Mouse (Mus musculus) G1E (cell line): Measurements from ENCODE around the gene Agbl4. TPM values are rescaled to one million over a fixed set of nuclear protein-coding genes. Genes with fewer than 3 reads are reported as not detected.

Experiments used
- ATAC-seq: 2 replicates; pipeline ENCODE4 v1.8.0; 2016; ENCODE audit warnings: mild to moderate bottlenecking; ENCODE audit not compliant: insufficient number of reproducible peaks, poor library complexity, low FRiP score, severe bottlenecking; ENCODE audit errors: extremely low read depth
- DNase-seq: peaks from one replicate; pipeline ENCODE4 v3.0.0; 2012; ENCODE audit warnings: low spot score
- H3K27me3 ChIP-seq: 2 replicates; pipeline ENCODE4 v1.6.1; 2012; ENCODE audit warnings: mild to moderate bottlenecking, low read length, inconsistent platforms; ENCODE audit not compliant: insufficient read depth
- H3K36me3 ChIP-seq: replicated peaks from 2 replicates; pipeline ENCODE3; 2012; ENCODE audit warnings: mild to moderate bottlenecking, inconsistent platforms
- H3K4me1 ChIP-seq: 2 replicates; pipeline ENCODE4 v1.6.1; 2012; ENCODE audit warnings: low read depth, low read length, inconsistent platforms, mixed read lengths; ENCODE audit not compliant: insufficient read depth
- H3K4me3 ChIP-seq: 2 replicates; pipeline ENCODE4 v1.5.1; 2012; ENCODE audit warnings: low read depth, mild to moderate bottlenecking, inconsistent platforms, low read length, moderate library complexity, mixed read lengths
- H3K9me3 ChIP-seq: replicated peaks from 2 replicates; pipeline ENCODE4 v1.6.1; 2012; ENCODE audit warnings: inconsistent platforms
- CTCF ChIP-seq: IDR thresholded peaks from 2 replicates; pipeline ENCODE4 v1.5.1; 2012; ENCODE audit warnings: low read depth, low read length, inconsistent platforms, mixed read lengths
- GATA1 ChIP-seq: IDR thresholded peaks from 2 replicates; pipeline ENCODE4 v1.6.1; 2012; ENCODE audit warnings: borderline replicate concordance, low read length, inconsistent platforms, mixed read lengths
- GATA2 ChIP-seq: IDR thresholded peaks from 2 replicates; pipeline ENCODE4 v1.6.1; 2012; ENCODE audit warnings: low read depth, low read length, inconsistent platforms, borderline replicate concordance
- POLR2AphosphoS5 ChIP-seq: IDR thresholded peaks from 2 replicates; pipeline ENCODE4 v1.6.1; 2012; ENCODE audit warnings: low read depth, low read length, inconsistent platforms; ENCODE audit not compliant: insufficient replicate concordance
- TAL1 ChIP-seq: conservative IDR thresholded peaks from 2 replicates; pipeline ENCODE4 v1.6.1; 2012; ENCODE audit warnings: low read depth, low read length, inconsistent platforms, mixed read lengths
- polyA plus RNA-seq: library from polyadenylated mRNA; stranded (reverse); fragments of >175 nt; gene quantifications from 2 replicates; pipeline ENCODE4 v1.2.3, GENCODE M21; 2012
- total RNA-seq, 2 experiments: library from RNA; stranded (forward) in 1 of 2; stranded (reverse) in 1 of 2; fragments of 200-1000 nt in 1 of 2; fragments of >200 nt in 1 of 2; fragmentation: Nextera tagmentation in 1 of 2; gene quantifications; 2 replicates each; pipeline ENCODE4 v1.2.3; 2014 to 2017

The Agbl4 gene
- total and polyA plus RNA-seq, 3 experiments, result 0.55 TPM; not detected in 2

GRCm38 (mm10) chr4:111510129-111510528 is 1112.7 kb downstream of the Agbl4 start:
- no peaks in the 10 kb centered on the region for H3K36me3 ChIP-seq
- H3K4me1 ChIP-seq, result no peaks in the 10 kb centered on the region
- no peaks in the 10 kb centered on the region for H3K27me3 ChIP-seq
- ATAC-seq (no peak), DNase-seq (no peak)
- TF ChIP-seq POLR2AphosphoS5, result no peak
- TF ChIP-seq CTCF, result no peak
- TF ChIP-seq TAL1, result no peak
- no peak for TF ChIP-seq GATA1
- no peak for TF ChIP-seq GATA2
- H3K9me3 ChIP-seq, result peaks cover 30% of the 10 kb centered on the region
- no peak overlapping the region for H3K4me3 ChIP-seq

- Histone ChIP-seq H3K4me3 (no peak overlapping the region), H3K4me1 (no peaks in the 10 kb centered on the region), H3K27me3 (no peaks in the 10 kb centered on the region), H3K9me3 (peaks cover 34% of the 10 kb centered on the region), H3K36me3 (no peaks in the 10 kb centered on the region)
- DNase-seq, result no peak
- no peak for TF ChIP-seq POLR2AphosphoS5
- TF ChIP-seq CTCF, result no peak
- TF ChIP-seq GATA2, result no peak
- TF ChIP-seq TAL1, result no peak
- TF ChIP-seq GATA1, result no peak
- no peak for ATAC-seq
Measured at GRCm38 (mm10) chr4:111513921-111514320, 1116.5 kb downstream of the Agbl4 start.

GRCm38 (mm10) chr4:111516136-111516535 is 1118.7 kb downstream of the Agbl4 start:
- Histone ChIP-seq H3K4me1 (no peaks in the 10 kb centered on the region), H3K27me3 (no peaks in the 10 kb centered on the region), H3K9me3 (peaks cover 27% of the 10 kb centered on the region), H3K4me3 (no peak overlapping the region), H3K36me3 (no peaks in the 10 kb centered on the region)
- DNase-seq (no peak), ATAC-seq (no peak)
- TF ChIP-seq GATA2, result no peak
- TF ChIP-seq CTCF, result no peak
- no peak for TF ChIP-seq POLR2AphosphoS5
- no peak for TF ChIP-seq GATA1
- TF ChIP-seq TAL1, result no peak

- peaks cover 23% of the 10 kb centered on the region for H3K9me3 ChIP-seq
- H3K4me3 ChIP-seq, result no peak overlapping the region
- ATAC-seq (no peak), DNase-seq (no peak)
- H3K4me1 ChIP-seq, result no peaks in the 10 kb centered on the region
- no peaks in the 10 kb centered on the region for H3K36me3 ChIP-seq
- no peak for TF ChIP-seq TAL1
- no peak for TF ChIP-seq GATA1
- no peak for TF ChIP-seq POLR2AphosphoS5
- TF ChIP-seq GATA2, result no peak
- no peak for TF ChIP-seq CTCF
- H3K27me3 ChIP-seq, result no peaks in the 10 kb centered on the region
Measured at GRCm38 (mm10) chr4:111517063-111517792, 1119.8 kb downstream of the Agbl4 start.

- no peak for ATAC-seq
- H3K4me3 ChIP-seq, result no peak overlapping the region
- no peaks in the 10 kb centered on the region for H3K36me3 ChIP-seq
- no peak for TF ChIP-seq POLR2AphosphoS5
- TF ChIP-seq CTCF, result no peak
- no peak for TF ChIP-seq TAL1
- no peak for TF ChIP-seq GATA2
- TF ChIP-seq GATA1, result no peak
- DNase-seq, result no peak
- H3K27me3 ChIP-seq, result no peaks in the 10 kb centered on the region
- H3K9me3 ChIP-seq, result peaks cover 20% of the 10 kb centered on the region
- no peaks in the 10 kb centered on the region for H3K4me1 ChIP-seq
Measured at GRCm38 (mm10) chr4:111518191-111518590, 1120.7 kb downstream of the Agbl4 start.

- TF ChIP-seq CTCF, result no peak
- no peak for TF ChIP-seq TAL1
- no peak for TF ChIP-seq GATA1
- no peak for TF ChIP-seq POLR2AphosphoS5
- no peak for TF ChIP-seq GATA2
- ATAC-seq, result no peak
- Histone ChIP-seq H3K9me3 (peaks cover 15% of the 10 kb centered on the region), H3K36me3 (no peaks in the 10 kb centered on the region), H3K4me3 (no peak overlapping the region), H3K4me1 (no peaks in the 10 kb centered on the region), H3K27me3 (no peaks in the 10 kb centered on the region)
- no peak for DNase-seq
Measured at GRCm38 (mm10) chr4:111519267-111519666, 1121.8 kb downstream of the Agbl4 start.
